In genomic region chr6:83219814-83220213, GRCm38 (mm10) we compare ENCODE assay signal across 25 mouse cellular contexts. TPM values are rescaled to one million over a fixed set of nuclear protein-coding genes. Genes with fewer than 3 reads are reported as not detected.
DNase-seq lines count a peak whose midpoint lies in the region; ATAC-seq and TF ChIP-seq lines count a peak whose summit lies in the region.
"Had no signal": no experiment of that assay in that cellular context is flagged by ENCODE, and none has a peak within 500 bp of the region (broad histone marks: within the 10 kb centered on the region; RNA-seq: fewer than 3 reads in every experiment).

Slc4a5 (plus strand) TSS chr6:83219828.

- TF ChIP-seq CTCF in lung, embryonic 14.5 days (IDR thresholded peaks at IDR 0.05; ENCODE audit: low read depth): no peak

- peak; percentile 66 for ATAC-seq in lung, embryonic 14.5 days (ENCODE audit: insufficient read depth)
- no peak for ATAC-seq in midbrain, embryonic 11.5 days (ENCODE audit: low FRiP score)
- peak; percentile 47; the same call in 1 of the 2 replicates for ATAC-seq in stomach, embryonic 15.5 days (ENCODE audit: insufficient read depth, low FRiP score, low read depth)
- ATAC-seq in hindbrain, embryonic 13.5 days (ENCODE audit: low FRiP score): no peak
- ATAC-seq: forebrain, embryonic 14.5 days; forebrain, postnatal 0 days had no signal

- peak within 1 kb of the TSS; percentile 65 for H3K27ac ChIP-seq in lung, embryonic 14.5 days (ENCODE audit: low read depth)
- H3K27ac ChIP-seq in midbrain, embryonic 11.5 days (ENCODE audit: low read depth, low read length): no peak within 1 kb of the TSS
- no peak within 1 kb of the TSS for H3K27ac ChIP-seq in midbrain, embryonic 10.5 days (replicated peaks)
- H3K27ac ChIP-seq in stomach, embryonic 15.5 days: no peak within 1 kb of the TSS
- H3K27ac ChIP-seq in hindbrain, embryonic 13.5 days: no peak within 1 kb of the TSS
- H3K27ac ChIP-seq: embryonic facial prominence, embryonic 12.5 days; embryonic facial prominence, embryonic 15.5 days; heart, adult 2 months; heart, embryonic 10.5 days; heart, embryonic 13.5 days; hindbrain, embryonic 15.5 days had no signal

- no peak within 1 kb of the TSS for H3K4me3 ChIP-seq in lung, embryonic 14.5 days (ENCODE audit: low read depth, low read length)
- H3K4me3 ChIP-seq in midbrain, embryonic 11.5 days (ENCODE audit: low read depth, low read length): no peak within 1 kb of the TSS
- no peak within 1 kb of the TSS for H3K4me3 ChIP-seq in midbrain, embryonic 10.5 days
- H3K4me3 ChIP-seq in stomach, embryonic 15.5 days (replicated peaks): no peak within 1 kb of the TSS
- no peak within 1 kb of the TSS for H3K4me3 ChIP-seq in hindbrain, embryonic 13.5 days
- H3K4me3 ChIP-seq: embryonic facial prominence, embryonic 12.5 days; embryonic facial prominence, embryonic 15.5 days; heart, adult 2 months; heart, embryonic 10.5 days; heart, embryonic 13.5 days; hindbrain, embryonic 15.5 days had no signal

- H3K27me3 ChIP-seq in lung, embryonic 14.5 days (ENCODE audit: insufficient read depth, low read length): no peaks in the 10 kb centered on the region
- no peaks in the 10 kb centered on the region for H3K27me3 ChIP-seq in midbrain, embryonic 11.5 days (ENCODE audit: control insufficient read depth, insufficient read depth, low read length)
- no peaks in the 10 kb centered on the region for H3K27me3 ChIP-seq in midbrain, embryonic 10.5 days (ENCODE audit: low read depth, poor library complexity, severe bottlenecking)
- no peaks in the 10 kb centered on the region for H3K27me3 ChIP-seq in stomach, embryonic 15.5 days (replicated peaks)
- 0 out of 2 replicates have a peak, but pooled peaks cover 5% of the 10 kb centered on the region for H3K27me3 ChIP-seq in hindbrain, embryonic 13.5 days
- H3K27me3 ChIP-seq: embryonic facial prominence, embryonic 12.5 days; embryonic facial prominence, embryonic 15.5 days; heart, embryonic 13.5 days; hindbrain, embryonic 15.5 days had no signal

- no peaks in the 10 kb centered on the region for H3K36me3 ChIP-seq in lung, embryonic 14.5 days (ENCODE audit: insufficient read depth)
- H3K36me3 ChIP-seq in midbrain, embryonic 11.5 days (ENCODE audit: control insufficient read depth, insufficient read depth, low read length): no peaks in the 10 kb centered on the region
- H3K36me3 ChIP-seq in midbrain, embryonic 10.5 days: no peaks in the 10 kb centered on the region
- H3K36me3 ChIP-seq in stomach, embryonic 15.5 days: no peaks in the 10 kb centered on the region
- H3K36me3 ChIP-seq in hindbrain, embryonic 13.5 days: no peaks in the 10 kb centered on the region
- H3K36me3 ChIP-seq: embryonic facial prominence, embryonic 12.5 days; embryonic facial prominence, embryonic 15.5 days; heart, embryonic 10.5 days; heart, embryonic 13.5 days; hindbrain, embryonic 15.5 days had no signal

- H3K4me1 ChIP-seq in lung, embryonic 14.5 days (ENCODE audit: insufficient read depth): no peaks in the 10 kb centered on the region
- no peaks in the 10 kb centered on the region for H3K4me1 ChIP-seq in midbrain, embryonic 11.5 days (ENCODE audit: control insufficient read depth, insufficient read depth, low read length)
- peaks cover 3% of the 10 kb centered on the region for H3K4me1 ChIP-seq in midbrain, embryonic 10.5 days
- no peaks in the 10 kb centered on the region for H3K4me1 ChIP-seq in stomach, embryonic 15.5 days
- H3K4me1 ChIP-seq in hindbrain, embryonic 13.5 days (replicated peaks): 0 out of 2 replicates have a peak, but pooled peaks cover 4% of the 10 kb centered on the region
- H3K4me1 ChIP-seq: embryonic facial prominence, embryonic 12.5 days; embryonic facial prominence, embryonic 15.5 days; heart, embryonic 10.5 days; heart, embryonic 13.5 days had no signal

- no peak within 1 kb of the TSS for H3K4me2 ChIP-seq in lung, embryonic 14.5 days
- H3K4me2 ChIP-seq in midbrain, embryonic 11.5 days: no peak within 1 kb of the TSS
- H3K4me2 ChIP-seq in stomach, embryonic 15.5 days: no peak within 1 kb of the TSS
- no peak within 1 kb of the TSS for H3K4me2 ChIP-seq in hindbrain, embryonic 13.5 days
- H3K4me2 ChIP-seq: embryonic facial prominence, embryonic 12.5 days; embryonic facial prominence, embryonic 15.5 days; heart, embryonic 13.5 days; hindbrain, embryonic 15.5 days had no signal

- H3K9ac ChIP-seq in lung, embryonic 14.5 days: no peak within 1 kb of the TSS
- no peak within 1 kb of the TSS for H3K9ac ChIP-seq in midbrain, embryonic 11.5 days (ENCODE audit: low read length)
- H3K9ac ChIP-seq in stomach, embryonic 15.5 days: no peak within 1 kb of the TSS
- no peak within 1 kb of the TSS for H3K9ac ChIP-seq in hindbrain, embryonic 13.5 days
- H3K9ac ChIP-seq: embryonic facial prominence, embryonic 12.5 days; embryonic facial prominence, embryonic 15.5 days; forebrain, postnatal 0 days; heart, embryonic 13.5 days; hindbrain, embryonic 15.5 days had no signal

- no peaks in the 10 kb centered on the region for H3K9me3 ChIP-seq in lung, embryonic 14.5 days (ENCODE audit: low read depth, low read length)
- H3K9me3 ChIP-seq in midbrain, embryonic 11.5 days (ENCODE audit: control insufficient read depth, low read length): no peaks in the 10 kb centered on the region
- H3K9me3 ChIP-seq in midbrain, embryonic 10.5 days (replicated peaks): no peaks in the 10 kb centered on the region
- H3K9me3 ChIP-seq in stomach, embryonic 15.5 days: no peaks in the 10 kb centered on the region
- no peaks in the 10 kb centered on the region for H3K9me3 ChIP-seq in hindbrain, embryonic 13.5 days
- H3K9me3 ChIP-seq: embryonic facial prominence, embryonic 12.5 days; embryonic facial prominence, embryonic 15.5 days; heart, embryonic 10.5 days; heart, embryonic 13.5 days; hindbrain, embryonic 15.5 days had no signal

- DNase-seq in lung, embryonic 14.5 days: peak; percentile 36
- DNase-seq in lung, postnatal 10 days: no peak
- peak; percentile 54 for DNase-seq in midbrain, embryonic 11.5 days (ENCODE audit: low spot score, missing footprints)
- DNase-seq in midbrain, embryonic 10.5 days (ENCODE audit: low spot score): no peak
- DNase-seq in layer of hippocampus, adult 9-11 months: no peak
- DNase-seq: adrenal gland, adult 2 months; adrenal gland, postnatal 14 days; B cell, adult 2 months; cerebellum, adult 11 months; cerebellum, adult 2 months; cerebellum, adult 9-11 months; cerebellum, postnatal 25 days; forebrain, postnatal 0 days; gastrocnemius, postnatal 36 days; heart, adult 2 months; heart, postnatal 14 days; heart, postnatal 4 days had no signal

- 54% methylated on average over 3 of the region's 3 CpGs for WGBS in lung, embryonic 14.5 days
- WGBS in midbrain, embryonic 11.5 days: 74% methylated on average over 3 of the region's 3 CpGs
- 79% methylated on average over 3 of the region's 3 CpGs for WGBS in midbrain, embryonic 10.5 days
- WGBS in stomach, embryonic 15.5 days: 45% methylated on average over 3 of the region's 3 CpGs
- 75% methylated on average over 3 of the region's 3 CpGs for WGBS in hindbrain, embryonic 13.5 days

RNA-seq across cellular contexts. Expression of gene Slc4a5, which starts in this region (rescaled TPM):
- 0.61 and 0.64 TPM in 2 replicates for polyA plus RNA-seq in lung, embryonic 14.5 days (2014; fragmentation: Nextera tagmentation; extraction: Ambion mirVana)
- polyA plus RNA-seq in midbrain, embryonic 11.5 days (2014; fragmentation: Nextera tagmentation; extraction: Ambion mirVana): 0.52 and 0.68 TPM in 2 replicates
- polyA plus RNA-seq in midbrain, embryonic 10.5 days (2016; fragmentation: Nextera tagmentation; extraction: Ambion mirVana): 0.67 and 0.79 TPM in 2 replicates
- 0.26 and 0.40 TPM in 2 replicates for polyA plus RNA-seq in stomach, embryonic 15.5 days (2015; fragmentation: Nextera tagmentation; extraction: Ambion mirVana)
- 2.3 and 5.4 TPM in 2 replicates for polyA plus RNA-seq in hindbrain, embryonic 13.5 days (2015; fragmentation: Nextera tagmentation; extraction: Ambion mirVana)

Comparison
In these comparisons a context has a peak if more than half of its experiments do, and no peak if none do; other contexts are left out.
1. Peak in DNase-seq, ATAC-seq and H3K27ac ChIP-seq in lung, embryonic 14.5 days; RNA of the gene not detected or under 1 TPM.
2. Peak in DNase-seq in midbrain, embryonic 11.5 days; RNA of the gene not detected or under 1 TPM.
3. Peak in ATAC-seq in stomach, embryonic 15.5 days; RNA of the gene not detected or under 1 TPM.